8 mouse cellular contexts compared by ENCODE assay signal in the genomic region with DNA sequence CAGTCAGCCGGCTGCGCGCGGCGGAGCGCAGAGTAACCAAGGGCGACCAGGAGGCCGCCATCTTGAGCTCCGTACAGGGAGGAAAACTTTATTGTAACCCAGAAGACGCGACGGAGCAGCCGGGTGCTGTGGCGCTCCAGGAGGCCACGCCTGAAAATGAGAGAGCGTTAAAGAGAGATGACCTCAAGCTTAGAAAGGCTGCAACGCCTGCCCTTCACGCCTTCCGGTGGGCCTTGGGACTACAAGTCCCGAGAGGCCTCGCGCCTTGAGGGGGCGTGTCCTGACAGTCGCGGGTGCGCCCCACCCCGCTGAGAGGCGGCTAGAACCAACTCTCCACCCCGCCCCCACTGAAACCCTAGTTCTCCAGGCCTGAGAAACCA. TPM values are rescaled to one million over a fixed set of nuclear protein-coding genes. Genes with fewer than 3 reads are reported as not detected.
DNase-seq lines count a peak whose midpoint lies in the region; ATAC-seq and TF ChIP-seq lines count a peak whose summit lies in the region.

Gene Afg1l (minus strand): TSS at position 225 of the 380 bp plus-strand sequence.

- no peaks in the 10 kb centered on the region for H3K27me3 ChIP-seq in embryonic facial prominence, embryonic 13.5 days
- no peaks in the 10 kb centered on the region for H3K27me3 ChIP-seq in kidney, adult 2 months (replicated peaks; ENCODE audit: control insufficient read depth, insufficient read depth, low read length)
- no peaks in the 10 kb centered on the region for H3K27me3 ChIP-seq in limb, embryonic 12.5 days
- no peaks in the 10 kb centered on the region for H3K27me3 ChIP-seq in midbrain, embryonic 15.5 days (replicated peaks)

- peak within 1 kb of the TSS; percentile 92 for H3K9ac ChIP-seq in embryonic facial prominence, embryonic 13.5 days
- peak within 1 kb of the TSS; percentile 85 for H3K9ac ChIP-seq in limb, embryonic 12.5 days (replicated peaks)
- H3K9ac ChIP-seq in midbrain, embryonic 15.5 days = peak within 1 kb of the TSS; percentile 67

- peaks cover 12% of the 10 kb centered on the region; the same call in 1 of the 2 replicates for H3K4me1 ChIP-seq in embryonic facial prominence, embryonic 13.5 days
- H3K4me1 ChIP-seq in kidney, adult 2 months (ENCODE audit: control insufficient read depth, insufficient read depth, low read length) = peaks cover 5% of the 10 kb centered on the region; the same call in 1 of the 2 replicates
- peaks cover 12% of the 10 kb centered on the region; the same call in 1 of the 2 replicates for H3K4me1 ChIP-seq in limb, embryonic 12.5 days (replicated peaks)
- H3K4me1 ChIP-seq in midbrain, embryonic 15.5 days = peaks cover 9% of the 10 kb centered on the region

- no peaks in the 10 kb centered on the region for H3K36me3 ChIP-seq in embryonic facial prominence, embryonic 13.5 days
- H3K36me3 ChIP-seq in kidney, adult 2 months (ENCODE audit: control insufficient read depth, insufficient read depth, low read length) = no peaks in the 10 kb centered on the region
- no peaks in the 10 kb centered on the region for H3K36me3 ChIP-seq in limb, embryonic 12.5 days
- no peaks in the 10 kb centered on the region for H3K36me3 ChIP-seq in midbrain, embryonic 15.5 days (replicated peaks)

- H3K4me2 ChIP-seq in embryonic facial prominence, embryonic 13.5 days = peak within 1 kb of the TSS; percentile 87
- peak within 1 kb of the TSS; percentile 73 for H3K4me2 ChIP-seq in limb, embryonic 12.5 days
- peak within 1 kb of the TSS; percentile 82 for H3K4me2 ChIP-seq in midbrain, embryonic 15.5 days

- DNase-seq in 3T3-L1 (ENCODE audit: low read depth, low spot score) = peak; percentile 97
- peak; percentile 97 to 98 for DNase-seq in adrenal gland, postnatal 36 days
- peak; percentile 98 to 99 for DNase-seq in heart, adult 18-20 months
- DNase-seq in kidney, adult 2 months = peak; percentile 98
- peak; percentile 90 to 95 for DNase-seq in spleen, postnatal 14 days (ENCODE audit: low spot score in 2 of 2)

- peak; percentile 92 for ATAC-seq in embryonic facial prominence, embryonic 13.5 days (ENCODE audit: insufficient number of reproducible peaks, insufficient read depth, low FRiP score, low TSS enrichment, low read depth)
- peak; percentile 91 for ATAC-seq in limb, embryonic 12.5 days (ENCODE audit: insufficient number of reproducible peaks, insufficient read depth, low FRiP score, low TSS enrichment, low read depth)
- ATAC-seq in midbrain, embryonic 15.5 days (replicated peaks) = peak; percentile 94

- peak within 1 kb of the TSS; percentile 93 for H3K27ac ChIP-seq in embryonic facial prominence, embryonic 13.5 days
- H3K27ac ChIP-seq in kidney, adult 2 months (ENCODE audit: insufficient read depth, low read depth, low read length) = peak within 1 kb of the TSS; percentile 87
- H3K27ac ChIP-seq in limb, embryonic 12.5 days = peak within 1 kb of the TSS; percentile 91
- H3K27ac ChIP-seq in midbrain, embryonic 15.5 days = peak within 1 kb of the TSS; percentile 84

- H3K4me3 ChIP-seq in embryonic facial prominence, embryonic 13.5 days = peak within 1 kb of the TSS; percentile 79
- H3K4me3 ChIP-seq in kidney, adult 2 months (ENCODE audit: insufficient read depth, low read depth, low read length) = peak within 1 kb of the TSS; percentile 79
- H3K4me3 ChIP-seq in limb, embryonic 12.5 days (replicated peaks) = peak within 1 kb of the TSS; percentile 78
- peak within 1 kb of the TSS; percentile 61 for H3K4me3 ChIP-seq in midbrain, embryonic 15.5 days

- under 1% methylated on average over 29 of the region's 29 CpGs for WGBS in embryonic facial prominence, embryonic 13.5 days
- under 1% methylated on average over 29 of the region's 29 CpGs for WGBS in kidney, adult 2 months
- under 1% methylated on average over 29 of the region's 29 CpGs for WGBS in limb, embryonic 12.5 days
- WGBS in midbrain, embryonic 15.5 days = under 1% methylated on average over 29 of the region's 29 CpGs

- TF ChIP-seq CTCF in kidney, adult 2 months (conservative IDR thresholded peaks at IDR 0.05; ENCODE audit: insufficient read depth, insufficient read length, low read depth, low read length) = no peak

- TF ChIP-seq POLR2A in kidney, adult 2 months (IDR thresholded peaks at IDR 0.05; ENCODE audit: low read depth, low read length) = peak; percentile 15

- no peaks in the 10 kb centered on the region for H3K9me3 ChIP-seq in embryonic facial prominence, embryonic 13.5 days
- H3K9me3 ChIP-seq in limb, embryonic 12.5 days = no peaks in the 10 kb centered on the region
- H3K9me3 ChIP-seq in midbrain, embryonic 15.5 days = no peaks in the 10 kb centered on the region

RNA-seq across cellular contexts. Expression of gene Afg1l, which starts in this region (rescaled TPM):
- total RNA-seq in adrenal gland, postnatal 36 days (2021) = 10 to 100 TPM; 21.1 to 21.6 TPM
- 6.7 and 7.1 TPM in 2 replicates for polyA plus RNA-seq in embryonic facial prominence, embryonic 13.5 days (2015; fragmentation: Nextera tagmentation; extraction: Ambion mirVana)
- total RNA-seq in heart, adult 18-20 months (2021) = 10 to 100 TPM; 31.8 to 32.7 TPM
- polyA plus RNA-seq in kidney, adult 2 months (2012; rRNA removed) = 14.9 and 21.7 TPM in 2 replicates
- polyA plus RNA-seq in limb, embryonic 12.5 days (2016; fragmentation: Nextera tagmentation; extraction: Ambion mirVana) = 5.3 and 5.4 TPM in 2 replicates
- 7.4 and 8.2 TPM in 2 replicates for polyA plus RNA-seq in midbrain, embryonic 15.5 days (2015; fragmentation: Nextera tagmentation; extraction: Ambion mirVana)

Comparison
In these comparisons a context has a peak if more than half of its experiments do, and no peak if none do; other contexts are left out.
1. Peak in every context shown above with its lines: DNase-seq, ATAC-seq, H3K4me3 ChIP-seq and H3K27ac ChIP-seq.